Mouse (Mus musculus) hindbrain, embryonic 11.5 days (tissue): ENCODE data around the gene Aspa. TPM values are rescaled to one million over a fixed set of nuclear protein-coding genes. Genes with fewer than 3 reads are reported as not detected.
"Not testable (repeated sequence)": the region's sequence is repeated elsewhere in the genome, so short reads cannot be mapped to it uniquely, and the experiment has no call there.

Experiments used
- ATAC-seq: fragments of 200-750 bp; cut with Nextera tagmentation; 2 replicates; pipeline ENCODE4 v1.8.0; 2017; ENCODE audit warnings: mild to moderate bottlenecking, moderate TSS enrichment, moderate library complexity; ENCODE audit not compliant: low FRiP score
- DNase-seq: peaks from one replicate; pipeline ENCODE4 v3.0.0-alpha.2; 2015; ENCODE audit warnings: low spot score
- H3K27ac ChIP-seq: fragments of 300-500 bp; sonication (generic); 2 replicates; pipeline ENCODE4 v1.5.1; 2014; ENCODE audit warnings: mild to moderate bottlenecking, low read depth, low read length
- H3K27me3 ChIP-seq: fragments of 300-500 bp; sonication (generic); 2 replicates; pipeline ENCODE4 v1.6.1; 2014; ENCODE audit warnings: mild to moderate bottlenecking, low read length, moderate library complexity, mixed read lengths; ENCODE audit not compliant: control insufficient read depth, insufficient read depth
- H3K36me3 ChIP-seq: fragments of 300-500 bp; sonication (generic); 2 replicates; pipeline ENCODE4 v1.6.1; 2014; ENCODE audit warnings: mild to moderate bottlenecking, low read length, moderate library complexity, mixed read lengths; ENCODE audit not compliant: control insufficient read depth, insufficient read depth
- H3K4me1 ChIP-seq: fragments of 300-500 bp; sonication (generic); replicated peaks from 2 replicates; pipeline ENCODE4 v1.6.1; 2014; ENCODE audit warnings: low read length, mixed read lengths; ENCODE audit not compliant: control insufficient read depth, insufficient read depth
- H3K4me2 ChIP-seq: fragments of 300-500 bp; sonication (generic); replicated peaks from 2 replicates; pipeline ENCODE4 v1.6.1; 2014; ENCODE audit warnings: mild to moderate bottlenecking, low read depth, low read length
- H3K4me3 ChIP-seq: fragments of 300-500 bp; sonication (generic); 2 replicates; pipeline ENCODE4 v1.5.1; 2014; ENCODE audit warnings: low read depth, low read length
- H3K9ac ChIP-seq: fragments of 300-500 bp; sonication (generic); 2 replicates; pipeline ENCODE4 v1.6.1; 2014; ENCODE audit warnings: low read depth, low read length
- H3K9me3 ChIP-seq: fragments of 300-500 bp; sonication (generic); 2 replicates; pipeline ENCODE4 v1.6.1; 2016; ENCODE audit warnings: low read length; ENCODE audit not compliant: control insufficient read depth
- WGBS: fragments of 180-500 bp; shearing (Covaris S2); extraction: QIAGEN DNeasy Blood & Tissue Kit; methylation state at CpG from one replicate; pipeline ENCODE4 v1.1.7; 2014; 5-methylcytosine and 5-hydroxymethylcytosine counted together
- polyA plus RNA-seq: library from polyadenylated mRNA; unstranded; fragments of >200 nt; fragmentation: Nextera tagmentation; extraction: Ambion mirVana; gene quantifications from 2 replicates; pipeline ENCODE4 v1.2.1, GENCODE M21; 2014

Gene Aspa
- 0.56 and 0.97 TPM in 2 replicates for polyA plus RNA-seq

- no peaks in the 10 kb centered on the region for H3K9me3 ChIP-seq
- ATAC-seq (no peak), DNase-seq (no peak)
- WGBS = 80% methylated on average over 27 of the region's 27 CpGs
- no peak within 1 kb of the TSS for H3K27ac ChIP-seq
- H3K9ac ChIP-seq = no peak within 1 kb of the TSS
- no peak within 1 kb of the TSS for H3K4me3 ChIP-seq
- H3K4me1 ChIP-seq = no peaks in the 10 kb centered on the region
- H3K36me3 ChIP-seq = no peaks in the 10 kb centered on the region
- no peaks in the 10 kb centered on the region for H3K27me3 ChIP-seq
- H3K4me2 ChIP-seq = no peak within 1 kb of the TSS
These were observed at the start of gene Aspa, which contains the start of the genes Gm49340 and Spata22 for GRCm38 (mm10) chr11:73329442-73329841. Gene Aspa (minus strand): TSS chr11:73329596. Gene Gm49340 (plus strand): TSS chr11:73329741. Gene Spata22 (plus strand): TSS chr11:73329741.

- Histone ChIP-seq H3K36me3 (no peaks in the 10 kb centered on the region), H3K9ac (no peak within 1 kb of the TSS), H3K4me1 (no peaks in the 10 kb centered on the region), H3K9me3 (no peaks in the 10 kb centered on the region), H3K27ac (no peak within 1 kb of the TSS), H3K27me3 (no peaks in the 10 kb centered on the region), H3K4me3 (no peak within 1 kb of the TSS), H3K4me2 (no peak within 1 kb of the TSS)
- 94% methylated on average over 2 of the region's 2 CpGs for WGBS
- ATAC-seq (no peak), DNase-seq (no peak)
These were observed 41.5 kb upstream of the Aspa start, which contains the start of gene Olfr376 for GRCm38 (mm10) chr11:73370946-73371345. Gene Olfr376 (plus strand): TSS chr11:73371246.

GRCm38 (mm10) chr11:73350483-73350882 is 21.1 kb upstream of the Aspa start, which contains the start of gene Olfr20:
Gene Olfr20 (plus strand): TSS chr11:73350783.
- no peak for DNase-seq
- 53% methylated on average over 3 of the region's 3 CpGs for WGBS

GRCm38 (mm10) chr11:73336919-73337318 is 7.5 kb upstream of the Aspa start:
- H3K9me3 ChIP-seq = no peaks in the 10 kb centered on the region
- no peak for DNase-seq
- H3K36me3 ChIP-seq = no peaks in the 10 kb centered on the region
- no peaks in the 10 kb centered on the region for H3K27me3 ChIP-seq
- no peak for ATAC-seq
- H3K9ac ChIP-seq = no peak overlapping the region
- 80% methylated on average over 4 of the region's 4 CpGs for WGBS
- no peaks in the 10 kb centered on the region for H3K4me1 ChIP-seq
- no peak overlapping the region for H3K4me3 ChIP-seq
- H3K27ac ChIP-seq = no peak overlapping the region
- no peak overlapping the region for H3K4me2 ChIP-seq

More at GRCm38 (mm10) chr11:73350483-73350882, 21.1 kb upstream of the Aspa start, which contains the start of gene Olfr20:
- Histone ChIP-seq H3K4me1 (no peaks in the 10 kb centered on the region), H3K27me3 (no peaks in the 10 kb centered on the region), H3K36me3 (no peaks in the 10 kb centered on the region), H3K4me2 (no peak within 1 kb of the TSS), H3K9me3 (no peaks in the 10 kb centered on the region), H3K9ac (no peak within 1 kb of the TSS), H3K27ac (no peak within 1 kb of the TSS), H3K4me3 (no peak within 1 kb of the TSS)
- ATAC-seq = no peak

- H3K9ac ChIP-seq = no peak overlapping the region
- no peak overlapping the region for H3K27ac ChIP-seq
- no peaks in the 10 kb centered on the region for H3K36me3 ChIP-seq
- no peaks in the 10 kb centered on the region for H3K4me1 ChIP-seq
- no peak overlapping the region for H3K4me3 ChIP-seq
- 79% methylated on average over 2 of the region's 2 CpGs for WGBS
- H3K27me3 ChIP-seq = no peaks in the 10 kb centered on the region
- H3K9me3 ChIP-seq = no peaks in the 10 kb centered on the region
- no peak overlapping the region for H3K4me2 ChIP-seq
- ATAC-seq (no peak), DNase-seq (no peak)
These were observed 4.0 kb upstream of the Aspa start for GRCm38 (mm10) chr11:73333357-73333756.

- H3K27me3 ChIP-seq = no peaks in the 10 kb centered on the region
- H3K4me1 ChIP-seq = no peaks in the 10 kb centered on the region
- H3K9ac ChIP-seq = no peak overlapping the region
- H3K36me3 ChIP-seq = no peaks in the 10 kb centered on the region
- WGBS = 86% methylated on average over 4 of the region's 4 CpGs
- H3K4me2 ChIP-seq = no peak overlapping the region
- ATAC-seq (no peak), DNase-seq (no peak)
- no peak overlapping the region for H3K27ac ChIP-seq
- H3K9me3 ChIP-seq = no peaks in the 10 kb centered on the region
- no peak overlapping the region for H3K4me3 ChIP-seq
These were observed 2.0 kb downstream of the Aspa start for GRCm38 (mm10) chr11:73327361-73327760.

GRCm38 (mm10) chr11:73326485-73326886 is 2.9 kb downstream of the Aspa start:
- ATAC-seq (no peak), DNase-seq (no peak)
- Histone ChIP-seq H3K9ac (no peak overlapping the region), H3K4me2 (no peak overlapping the region), H3K36me3 (no peaks in the 10 kb centered on the region), H3K4me1 (no peaks in the 10 kb centered on the region), H3K27me3 (no peaks in the 10 kb centered on the region), H3K9me3 (no peaks in the 10 kb centered on the region), H3K27ac (no peak overlapping the region), H3K4me3 (no peak overlapping the region)
- 65% methylated on average over 12 of the region's 12 CpGs for WGBS

GRCm38 (mm10) chr11:73323906-73324830 is 5.2 kb downstream of the Aspa start:
- Histone ChIP-seq H3K4me2 (no peak overlapping the region), H3K9ac (no peak overlapping the region), H3K9me3 (no peaks in the 10 kb centered on the region), H3K4me3 (no peak overlapping the region), H3K27me3 (no peaks in the 10 kb centered on the region), H3K36me3 (no peaks in the 10 kb centered on the region), H3K4me1 (no peaks in the 10 kb centered on the region), H3K27ac (no peak overlapping the region)
- DNase-seq = no peak
- WGBS = 78% methylated on average over 9 of the region's 9 CpGs
- ATAC-seq = no peak

GRCm38 (mm10) chr11:73321064-73321463 is 8.3 kb downstream of the Aspa start:
- H3K9ac ChIP-seq, H3K36me3 ChIP-seq, H3K4me3 ChIP-seq, H3K4me2 ChIP-seq, H3K27me3 ChIP-seq, H3K4me1 ChIP-seq, DNase-seq, H3K27ac ChIP-seq, ATAC-seq, H3K9me3 ChIP-seq: not testable (repeated sequence)
- WGBS = 93% methylated on average over 13 of the region's 13 CpGs
